Mouse (Mus musculus) thymus, postnatal 36 days (tissue): ENCODE measurements around the gene Cfap97d1.
A peak's percentile ranks its signal among the peaks of the same experiment; 100 is the strongest.

ENCODE experiments used
- DNase-seq, 2 experiments: peaks; one replicate each; pipeline ENCODE4 v3.0.0; 2022; ENCODE audit warnings: mixed read lengths in 2 of 2

The Cfap97d1 gene

DNA sequence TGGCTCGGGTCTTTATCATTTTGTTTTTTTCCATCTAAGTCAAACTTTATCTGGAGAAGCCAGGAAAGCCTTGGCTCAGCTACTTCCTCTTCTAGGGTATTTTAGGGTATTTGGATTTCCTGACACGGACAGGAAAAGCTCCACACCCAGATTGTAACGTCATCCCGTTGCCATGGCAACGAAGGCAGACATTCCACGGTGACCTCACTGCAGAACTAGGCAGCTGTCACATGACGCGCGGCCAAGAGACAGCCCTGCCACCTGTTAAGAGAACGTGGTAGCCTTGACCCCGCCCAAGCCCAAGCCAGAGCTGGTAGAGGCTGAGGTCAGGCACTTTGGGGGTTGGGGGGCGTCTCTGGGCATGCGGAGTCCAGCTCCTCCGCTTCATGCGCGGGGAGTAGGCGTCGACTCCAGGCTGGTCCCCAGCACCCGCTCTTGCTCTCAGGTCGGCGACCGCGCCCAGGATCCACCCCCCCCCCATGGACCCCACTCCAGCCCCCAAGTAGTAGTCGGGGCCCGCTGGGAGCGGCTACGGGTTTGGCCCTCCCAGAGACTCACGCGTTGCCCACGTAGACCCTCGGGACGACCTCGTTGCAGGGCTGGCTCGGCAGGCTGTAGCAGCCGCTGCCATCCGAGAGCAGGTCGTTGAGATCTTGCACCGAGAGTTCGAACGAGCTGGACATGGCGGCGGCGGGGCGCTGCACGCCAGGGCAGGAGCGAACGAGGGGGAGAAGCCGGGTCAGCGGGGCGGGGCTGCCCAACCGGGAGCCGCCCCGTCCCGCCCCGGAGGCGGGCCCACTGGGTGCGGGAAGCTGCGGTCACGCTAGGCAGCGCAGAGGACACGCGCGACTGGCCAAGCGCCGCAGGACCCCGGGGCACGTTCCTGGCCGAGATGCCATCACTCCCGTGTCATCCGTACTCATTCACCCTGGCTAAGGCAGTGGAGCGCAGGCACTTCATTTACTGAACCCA, at the start of gene Cfap97d1:
Gene Cfap97d1, plus strand, starts transcription at position 226 of the 972 bp plus-strand sequence.
- DNase-seq, result peak; percentile 20 to 32

DNA sequence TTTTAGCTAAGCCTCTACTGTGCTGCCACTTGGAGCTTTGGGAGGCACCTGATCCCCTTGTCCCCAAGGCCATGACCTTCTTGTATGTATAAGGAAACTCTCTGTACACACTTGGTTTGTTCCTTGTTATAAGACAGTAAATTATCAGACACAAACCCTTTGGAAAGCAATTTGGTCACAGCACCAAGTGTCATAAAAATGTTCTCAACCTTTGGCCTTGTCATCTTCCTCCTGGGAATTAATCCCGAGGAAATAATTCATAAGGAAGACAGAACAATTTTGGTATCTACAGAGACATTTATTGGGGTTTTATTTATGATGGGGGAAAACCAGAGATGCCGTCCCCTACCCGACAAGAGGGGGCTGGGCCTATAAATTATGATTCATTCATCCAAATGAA, 48.3 kb upstream of the Cfap97d1 start:
- DNase-seq, result no peak

DNA sequence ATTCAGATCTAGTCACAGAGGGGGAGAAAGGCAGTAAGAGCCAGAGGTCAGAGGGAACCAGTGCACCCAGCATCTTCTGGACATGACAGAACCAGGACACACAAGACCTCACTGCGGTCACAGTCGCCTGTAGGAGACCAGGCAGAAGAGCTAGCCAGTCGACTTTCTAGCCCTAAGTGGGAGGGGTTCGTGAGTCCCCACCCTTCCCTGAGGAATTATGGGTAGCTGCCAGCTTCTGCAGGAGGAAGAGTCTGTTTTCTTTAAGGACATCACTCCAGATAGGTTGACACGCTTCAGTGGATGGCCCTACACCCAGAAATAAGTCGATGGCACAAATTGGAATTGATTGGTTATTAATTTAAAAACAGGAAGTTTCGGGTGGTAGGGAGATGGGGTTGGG, 47.7 kb upstream of the Cfap97d1 start:
- DNase-seq, result no peak

DNA sequence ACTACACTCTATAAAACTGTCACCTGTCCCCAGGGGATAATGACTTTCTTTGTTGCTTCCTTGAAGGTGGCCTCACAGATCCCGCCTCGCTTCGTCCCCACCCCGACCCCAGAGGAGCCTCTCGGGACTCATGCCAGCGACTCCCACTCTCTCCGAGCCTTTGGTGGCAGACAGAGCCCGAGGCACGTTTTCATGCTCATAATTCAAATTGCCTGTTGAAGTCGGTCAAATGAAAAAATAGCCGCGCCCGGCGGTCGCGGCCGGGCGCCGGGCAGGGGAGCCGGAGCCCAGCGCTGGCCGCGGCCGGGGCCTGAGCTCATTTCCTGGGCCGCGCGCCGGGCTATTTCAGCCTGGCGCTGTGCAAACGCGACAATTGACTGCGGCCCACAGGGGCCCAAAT, 47.0 kb upstream of the Cfap97d1 start:
- DNase-seq, result no peak

DNA sequence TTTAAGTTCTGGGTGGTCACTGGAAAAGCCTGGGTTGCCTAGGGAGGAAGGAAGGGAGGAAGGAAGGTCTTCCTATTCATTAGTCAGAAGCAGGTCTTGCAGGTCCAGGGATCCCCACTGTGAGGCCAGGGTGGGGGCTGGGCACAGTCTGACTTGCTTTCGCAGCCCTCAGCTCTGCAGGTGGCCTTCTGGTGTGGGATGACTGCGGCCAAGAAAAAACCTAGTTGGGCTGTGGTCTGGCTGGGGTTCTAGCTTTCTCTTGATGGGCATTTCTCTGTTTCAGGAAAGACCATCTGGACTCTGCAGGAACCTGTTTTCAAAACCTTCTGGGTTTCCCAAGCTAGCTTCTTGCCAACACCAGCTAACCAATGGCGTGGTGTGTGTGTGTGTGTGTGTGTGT, 41.0 kb upstream of the Cfap97d1 start:
- DNase-seq, result no peak

DNA sequence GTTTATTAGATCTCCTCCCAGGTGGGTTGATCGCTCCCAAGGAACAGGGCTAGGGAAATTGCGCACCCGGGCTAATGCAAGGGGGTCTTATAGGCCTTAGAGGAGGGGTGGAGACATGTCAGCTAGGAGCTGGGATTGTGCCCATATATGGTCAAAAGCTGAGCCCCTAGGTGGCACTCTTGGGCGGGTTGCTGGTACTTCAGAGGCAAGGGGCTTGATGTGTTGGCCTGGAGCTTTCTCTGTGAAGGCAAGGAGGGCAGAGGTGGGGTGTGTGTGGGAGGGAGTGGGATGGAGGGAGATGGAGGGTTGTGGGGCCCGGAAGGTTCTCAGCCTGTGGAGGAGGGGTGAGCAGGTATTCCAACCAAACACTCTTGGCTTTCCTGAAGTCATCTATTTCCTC, 37.6 kb upstream of the Cfap97d1 start:
- DNase-seq, result no peak

DNA sequence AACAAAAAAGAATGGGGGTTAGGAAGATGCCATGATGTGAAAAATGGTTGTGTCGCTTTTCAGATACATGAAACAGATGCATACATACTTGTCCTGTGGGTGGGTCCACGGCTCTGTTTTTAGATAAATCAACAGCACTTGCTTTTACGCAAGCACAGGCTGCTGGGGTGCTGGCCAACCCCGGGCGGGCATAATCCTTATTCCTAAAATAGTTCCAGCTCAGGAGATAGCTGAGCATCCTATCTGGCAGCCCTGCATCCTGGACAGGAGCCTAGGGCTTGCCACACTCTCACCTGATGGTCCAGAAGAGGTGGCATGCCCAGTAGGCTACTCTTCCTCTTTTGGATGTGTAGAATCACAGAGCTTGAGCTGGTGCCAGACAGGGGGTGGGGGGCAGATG, 34.1 kb upstream of the Cfap97d1 start:
- no peak for DNase-seq

DNA sequence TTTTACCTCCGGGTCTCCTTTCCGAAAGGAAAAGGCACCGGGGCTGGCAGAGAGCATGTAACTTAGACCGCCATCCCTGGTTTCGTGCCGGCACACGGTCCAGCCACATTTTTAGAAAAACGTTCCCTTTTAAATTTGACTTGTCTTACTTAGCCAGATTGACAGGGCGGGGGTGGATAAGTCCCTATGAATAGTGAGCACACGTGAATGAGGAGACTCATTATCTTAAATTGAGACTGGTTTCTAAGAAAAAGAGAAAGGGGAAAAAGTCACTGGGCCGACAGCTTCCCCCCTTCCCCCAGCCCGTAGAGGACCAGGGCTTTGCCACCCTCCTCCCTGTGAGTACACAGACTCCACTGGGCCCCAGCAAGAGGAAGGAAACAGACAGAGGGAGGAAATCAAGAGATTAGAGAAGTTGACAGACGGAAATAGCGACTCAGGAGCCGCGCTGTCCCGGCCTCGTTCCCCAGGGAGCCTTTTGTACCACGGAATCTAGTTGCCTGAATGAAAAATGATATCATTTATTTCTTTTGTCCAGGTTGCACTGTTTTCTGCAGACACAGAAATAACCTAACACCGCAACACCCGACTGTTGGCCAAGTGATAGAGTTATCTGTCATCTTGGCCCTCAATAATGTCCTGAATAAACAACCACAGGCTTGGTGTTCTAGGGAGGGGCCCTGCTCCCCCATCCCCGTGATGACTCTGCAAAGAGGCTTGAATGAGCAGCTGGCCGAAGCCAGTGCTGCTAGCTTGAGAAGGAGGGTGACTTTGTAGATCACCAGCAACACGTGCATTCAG, 31.3 kb upstream of the Cfap97d1 start:
- no peak for DNase-seq

DNA sequence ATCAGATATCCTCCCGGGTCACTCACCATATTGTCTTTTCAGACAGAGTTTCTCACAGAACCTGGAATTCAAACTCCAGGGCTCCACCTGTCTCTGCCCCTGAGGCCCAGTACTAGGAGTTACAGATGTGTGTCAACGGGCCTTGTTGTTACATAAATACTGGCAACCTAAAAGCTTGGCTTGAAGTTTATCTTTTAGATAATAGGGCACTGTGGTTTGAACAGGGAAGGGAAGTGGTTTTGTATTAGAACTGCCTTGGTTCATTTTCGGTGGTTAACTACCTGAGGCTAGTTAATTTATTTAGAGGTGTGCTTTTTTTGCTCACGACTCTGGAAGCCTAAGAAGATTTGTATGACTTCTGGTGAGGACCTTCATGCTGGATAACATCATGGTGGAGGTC, 30.6 kb upstream of the Cfap97d1 start:
- no peak for DNase-seq

DNA sequence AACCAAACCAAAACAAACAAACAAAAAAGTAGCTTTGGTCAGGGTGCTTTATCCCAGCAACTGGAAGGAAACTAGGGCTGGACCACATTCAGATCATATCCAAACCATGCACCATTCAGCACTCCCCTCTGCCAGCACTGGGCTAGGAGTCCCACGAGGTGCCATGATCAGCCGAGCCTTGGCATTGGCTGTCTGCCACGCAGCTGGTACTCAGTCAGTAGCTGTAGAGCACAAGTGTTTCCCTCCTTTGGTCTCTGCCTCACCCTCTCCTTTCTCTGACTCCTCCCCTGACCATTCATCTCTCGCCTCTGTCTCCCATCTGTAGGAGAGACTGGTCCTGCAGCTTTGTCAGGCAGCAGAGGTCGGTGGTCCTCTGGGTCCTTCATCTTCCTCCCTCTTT, 26.6 kb upstream of the Cfap97d1 start:
- no peak for DNase-seq

DNA sequence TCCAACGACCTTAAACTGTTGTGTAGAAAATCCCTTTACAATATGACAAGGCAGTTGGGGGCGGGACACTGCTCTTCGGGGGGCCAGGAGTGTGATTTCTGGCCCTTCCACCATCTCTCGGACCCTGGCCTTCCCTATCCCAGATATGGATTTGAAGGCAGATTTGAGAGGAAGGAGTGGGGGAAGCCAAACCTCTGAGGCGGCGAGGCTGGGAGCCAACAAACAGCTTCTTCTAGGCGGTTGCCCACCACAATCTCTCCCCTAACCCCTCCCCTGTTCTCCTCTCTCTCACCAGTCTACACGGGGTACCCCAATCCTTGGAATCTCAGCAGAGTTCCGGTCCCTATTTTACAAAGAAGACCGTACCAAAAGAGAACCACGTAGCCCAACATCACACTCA, 21.0 kb upstream of the Cfap97d1 start:
- no peak for DNase-seq

DNA sequence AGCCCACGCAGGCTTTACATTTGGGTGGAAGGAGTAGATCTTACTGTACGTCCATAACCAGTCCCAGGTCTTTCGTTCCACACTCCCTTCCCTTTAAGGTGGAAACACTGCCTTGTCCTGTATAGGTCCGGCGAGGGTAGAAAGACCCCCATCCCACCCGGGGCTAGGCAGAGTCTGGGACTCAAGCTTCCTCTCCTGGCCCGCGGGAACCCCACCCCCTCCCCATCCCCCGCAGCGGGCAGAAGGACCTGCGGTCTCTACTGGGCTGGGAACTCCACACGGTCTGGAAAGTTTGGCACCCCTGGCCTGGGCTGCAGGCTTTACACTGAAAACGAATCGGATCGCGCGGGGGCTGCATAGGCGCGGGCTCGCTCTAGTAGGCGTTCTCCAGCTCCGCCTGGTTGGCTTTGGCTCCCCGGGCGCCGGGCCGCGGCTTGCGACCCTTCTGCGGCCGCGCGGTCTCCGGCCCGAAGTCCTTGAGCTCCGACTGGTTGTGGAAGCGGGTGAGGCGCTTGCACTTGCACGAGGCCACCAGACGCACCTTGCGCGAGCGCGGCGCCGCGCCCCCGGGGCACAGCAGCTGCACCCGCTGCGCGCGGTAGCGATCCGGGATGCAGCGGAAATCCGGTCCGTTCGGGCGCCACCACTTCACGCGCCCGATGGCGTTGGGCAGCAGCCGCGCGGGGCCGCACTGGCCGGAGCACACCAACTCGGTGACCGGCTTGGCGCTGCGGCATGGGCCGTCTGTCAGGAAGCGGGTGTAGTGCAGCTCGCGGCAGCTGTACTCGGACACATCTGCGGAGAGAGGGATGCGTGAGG, 20.4 kb upstream of the Cfap97d1 start:
- no peak for DNase-seq

DNA sequence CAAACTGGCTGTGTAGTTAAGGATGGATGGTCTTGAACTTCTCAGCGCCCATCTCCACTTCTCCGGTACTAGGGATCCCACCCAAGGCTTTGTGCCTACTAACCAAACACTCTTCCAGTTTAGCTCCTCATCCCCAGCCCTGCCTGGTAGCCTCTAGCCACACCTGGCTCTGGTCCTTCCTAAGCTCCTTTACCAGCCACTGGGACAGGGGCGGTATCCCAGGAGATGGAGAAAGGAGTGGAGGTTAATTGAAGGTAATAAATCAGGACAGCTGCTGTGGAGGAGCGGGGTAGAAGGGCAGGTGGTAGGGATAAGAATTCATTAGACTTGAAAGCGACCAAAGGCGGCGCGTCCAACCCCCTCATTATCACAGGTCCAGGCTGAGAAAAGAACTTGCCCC, 19.4 kb upstream of the Cfap97d1 start:
- DNase-seq, result no peak

DNA sequence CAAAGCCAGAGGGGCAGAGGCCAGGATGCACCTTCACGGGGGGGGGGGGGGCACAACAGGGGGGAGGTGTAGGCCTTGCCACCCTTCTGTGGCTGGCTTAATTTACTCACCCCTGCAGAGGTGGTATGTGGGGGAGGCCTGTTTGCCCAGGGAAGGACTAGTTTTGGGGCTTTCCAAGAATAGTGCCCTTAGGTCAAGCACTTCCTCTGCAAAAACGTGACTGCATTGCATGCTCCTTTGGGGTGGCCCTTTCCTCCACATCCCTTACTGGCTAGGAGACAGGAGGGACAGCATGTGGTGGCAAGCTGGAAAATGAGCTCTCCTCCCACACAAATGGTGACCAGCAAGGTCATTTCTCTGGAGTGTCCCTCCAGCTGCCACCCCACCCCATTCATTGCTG, 18.5 kb upstream of the Cfap97d1 start:
- DNase-seq, result no peak

DNA sequence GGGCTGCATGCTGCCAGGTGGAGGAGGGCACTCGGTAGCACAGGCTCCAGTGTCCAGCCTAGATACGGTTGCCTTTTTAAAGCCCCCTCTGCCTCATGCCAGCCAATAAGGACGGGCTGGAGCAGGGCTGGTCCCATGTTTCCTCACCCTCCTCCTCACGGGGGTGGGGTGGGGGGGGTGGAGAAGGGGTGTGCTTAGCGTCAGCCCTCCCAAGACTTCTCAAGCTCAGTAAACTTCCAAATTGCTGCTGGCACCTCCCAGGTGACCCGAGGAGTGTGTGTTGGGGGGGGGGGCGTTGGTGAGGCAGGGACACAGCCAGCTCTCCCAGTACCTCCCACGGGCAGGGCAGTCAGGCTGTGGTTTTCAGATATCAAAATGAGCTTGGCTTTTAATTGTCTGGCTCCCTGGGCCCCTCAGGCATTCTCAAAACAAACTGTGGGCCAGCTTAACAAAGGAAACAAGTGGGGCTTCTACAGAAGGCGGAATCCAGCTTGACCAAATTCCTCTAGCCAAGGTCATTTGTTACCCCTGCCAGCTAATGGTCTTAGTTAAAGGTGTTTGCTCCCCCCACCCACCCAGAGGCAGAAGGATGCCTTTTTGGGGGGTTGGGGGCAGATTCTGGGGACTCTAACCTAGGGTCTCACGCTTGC, 17.0 kb upstream of the Cfap97d1 start, which contains the start of gene Sost:
Gene Sost, minus strand, starts transcription at position 51 of the 650 bp plus-strand sequence.
- DNase-seq, result no peak

DNA sequence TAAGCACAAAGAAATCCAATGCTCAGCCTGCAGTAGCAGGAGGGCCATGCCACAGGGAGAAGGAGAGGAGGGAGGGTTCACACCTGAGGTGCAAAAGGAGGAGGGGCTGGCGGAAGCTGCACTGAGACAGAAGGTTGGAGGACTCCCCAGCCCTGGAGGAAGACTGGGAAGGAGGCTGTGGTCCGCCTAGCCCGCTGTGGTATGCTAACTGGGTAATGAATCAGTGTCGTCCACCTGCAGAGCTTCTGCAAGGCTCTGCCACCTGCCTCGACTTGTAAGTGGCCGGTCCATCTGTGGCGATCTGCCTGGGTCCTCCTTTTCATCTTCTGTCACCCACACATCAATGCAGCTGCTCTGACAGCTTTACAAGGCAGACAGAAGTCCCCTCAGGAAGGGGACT, 15.8 kb upstream of the Cfap97d1 start:
- DNase-seq, result no peak

DNA sequence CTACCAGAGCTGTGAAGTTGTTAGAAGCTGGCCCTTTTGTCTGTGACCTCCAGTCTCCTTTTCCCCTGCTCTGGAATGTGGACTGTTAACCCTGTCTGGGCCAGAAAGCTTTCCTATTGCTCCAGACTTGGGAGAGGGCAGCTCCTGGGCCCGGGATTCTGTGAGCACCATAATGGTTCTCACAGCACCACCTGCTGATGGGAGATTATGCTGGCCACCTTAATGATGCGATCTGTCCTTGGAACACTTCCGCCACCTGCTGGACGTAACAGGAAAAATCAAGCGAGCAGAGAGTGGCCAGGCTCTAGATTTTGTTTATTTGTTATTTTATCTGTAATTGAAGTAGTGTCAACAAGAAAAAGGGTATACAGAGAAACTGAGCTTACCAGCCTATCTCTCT, 15.3 kb upstream of the Cfap97d1 start:
- DNase-seq, result peak; percentile 47 to 50

DNA sequence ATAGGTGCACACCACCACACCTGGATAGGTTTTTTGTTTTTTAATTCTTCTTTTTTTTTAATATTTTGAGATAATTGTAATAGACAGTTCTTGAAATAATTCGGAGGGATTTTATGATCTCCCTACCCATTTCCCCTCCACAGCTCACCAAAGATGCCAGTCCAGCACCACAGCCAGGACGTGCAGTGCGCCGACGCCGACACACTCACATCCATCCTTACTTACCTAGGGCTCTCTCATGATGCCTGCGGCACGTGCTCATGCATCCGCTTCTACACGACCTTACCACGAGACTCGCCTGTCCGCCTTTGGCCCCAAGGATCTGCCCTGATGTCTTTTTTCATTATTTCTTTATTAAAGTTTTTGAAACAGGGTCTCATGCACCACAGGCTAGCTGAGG, 14.2 kb upstream of the Cfap97d1 start:
- DNase-seq, result no peak

DNA sequence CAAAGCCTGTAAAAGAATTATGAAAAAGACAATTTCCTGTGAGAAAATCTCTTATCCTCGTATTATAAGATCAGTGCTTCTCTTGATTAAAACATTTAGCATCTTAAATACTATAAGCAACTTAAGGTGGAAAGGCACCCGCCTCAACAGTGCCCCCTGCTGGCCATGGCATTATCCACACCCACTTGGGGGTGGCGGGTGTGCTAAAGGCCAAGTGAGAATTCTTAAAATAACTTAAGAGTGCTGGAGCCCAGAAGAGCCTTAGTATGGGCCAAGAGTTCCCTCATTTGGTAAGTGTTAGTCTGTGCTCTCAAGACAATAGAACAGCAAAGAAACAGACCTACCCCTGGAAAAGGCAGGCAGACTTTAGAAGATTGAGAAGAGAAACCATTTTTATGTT, 12.7 kb upstream of the Cfap97d1 start:
- peak; percentile 11 to 21 for DNase-seq

DNA sequence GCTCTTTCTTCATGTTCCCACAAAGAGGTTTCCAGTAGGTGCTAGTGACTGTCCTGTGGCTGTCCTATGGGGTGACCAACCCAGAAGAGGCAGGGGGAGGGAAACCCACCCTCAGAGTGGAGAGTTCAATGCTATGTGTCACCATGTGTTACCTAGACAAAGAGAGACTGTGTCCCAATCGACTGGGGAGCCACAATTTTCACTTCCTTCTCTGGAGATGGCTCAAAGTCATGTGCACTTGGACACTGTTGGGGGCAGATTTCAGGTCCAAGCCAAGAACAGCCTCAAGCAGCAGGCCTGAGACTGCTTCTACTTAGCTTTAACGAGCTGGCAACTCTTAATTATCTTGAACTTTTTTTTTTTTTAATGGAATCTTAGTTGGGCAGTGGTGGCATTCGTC, 12.0 kb upstream of the Cfap97d1 start:
- DNase-seq, result no peak

DNA sequence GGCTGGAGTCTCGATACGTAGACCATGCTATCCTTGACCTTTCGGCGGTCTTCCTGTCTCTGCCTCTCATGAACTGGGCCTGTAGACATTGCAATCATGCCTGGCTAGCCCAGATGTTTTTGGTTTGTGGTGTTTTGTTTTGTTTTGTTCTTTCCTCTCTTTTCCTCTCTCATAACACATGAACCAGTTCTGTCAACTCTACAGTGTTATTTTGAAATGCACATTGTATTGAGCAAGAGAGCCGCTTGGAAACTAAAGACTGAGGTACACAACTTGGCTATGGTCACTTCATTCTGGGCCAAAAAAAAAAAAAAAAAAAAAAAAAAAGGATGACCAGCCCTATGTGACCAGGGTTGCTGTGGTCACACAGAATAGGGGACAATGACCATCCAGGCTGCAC, 11.4 kb upstream of the Cfap97d1 start:
- no peak for DNase-seq

DNA sequence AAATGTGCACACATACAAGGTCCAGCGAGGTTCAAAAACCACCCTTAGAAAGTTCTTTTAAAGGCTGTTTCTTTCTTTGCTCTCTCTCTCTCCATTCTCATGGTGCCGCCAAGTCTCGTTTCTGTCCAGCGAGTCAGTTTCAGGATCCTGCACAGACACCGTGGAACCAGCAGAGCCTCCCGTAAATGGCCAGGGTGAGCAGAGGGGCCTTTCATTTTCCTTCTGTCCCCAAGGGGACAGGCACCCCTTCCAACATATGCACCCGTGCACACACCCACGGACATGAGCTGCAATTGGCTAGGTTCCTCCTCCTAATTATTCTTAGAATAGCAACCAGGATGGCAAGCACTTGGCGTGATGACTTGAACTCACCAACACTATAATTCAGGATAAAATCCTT, 10.6 kb upstream of the Cfap97d1 start:
- DNase-seq, result no peak
